Mouse (Mus musculus) ovary, postnatal 14 days (tissue): ENCODE measurements at regions not wholly inside any gene's neighbourhood (a gene's known extent, or its start where the extent isn't known, plus 50 kb on each side); places are given as distances from the start of the nearest gene placed in this dataset.

Source experiments
- DNase-seq: peaks from one replicate; pipeline ENCODE4 v3.0.0; 2022; ENCODE audit warnings: low spot score

- DNase-seq: no peak
Measured at GRCm38 (mm10) chr7:70756676-70757075, 390.1 kb upstream of the Nr2f2 start.

- no peak for DNase-seq
Measured at GRCm38 (mm10) chr7:70754826-70755225, 388.3 kb upstream of the Nr2f2 start.

GRCm38 (mm10) chr7:70752802-70753218 is 386.3 kb upstream of the Nr2f2 start:
- DNase-seq: no peak

GRCm38 (mm10) chr7:70748884-70749283 is 382.3 kb upstream of the Nr2f2 start:
- no peak for DNase-seq

GRCm38 (mm10) chr7:70748345-70748744 is 381.8 kb upstream of the Nr2f2 start:
- DNase-seq: no peak

GRCm38 (mm10) chr7:70744296-70744695 is 377.8 kb upstream of the Nr2f2 start:
- DNase-seq: no peak

GRCm38 (mm10) chr7:70735591-70735990 is 369.1 kb upstream of the Nr2f2 start:
- no peak for DNase-seq

GRCm38 (mm10) chr7:70733501-70733900 is 367.0 kb upstream of the Nr2f2 start:
- no peak for DNase-seq

GRCm38 (mm10) chr7:70729896-70730295 is 363.4 kb upstream of the Nr2f2 start:
- DNase-seq: no peak

GRCm38 (mm10) chr7:70718149-70718765 is 351.7 kb upstream of the Nr2f2 start:
- peak; percentile 28 for DNase-seq

- DNase-seq: no peak
Measured at GRCm38 (mm10) chr7:70717608-70718007, 351.1 kb upstream of the Nr2f2 start.

GRCm38 (mm10) chr7:70716811-70717458 is 350.4 kb upstream of the Nr2f2 start:
- DNase-seq: no peak

- no peak for DNase-seq
Measured at GRCm38 (mm10) chr7:70712141-70712540, 345.6 kb upstream of the Nr2f2 start.

GRCm38 (mm10) chr7:70706281-70706680 is 339.7 kb upstream of the Nr2f2 start:
- no peak for DNase-seq

- DNase-seq: no peak
Measured at GRCm38 (mm10) chr7:70703784-70704183, 337.2 kb upstream of the Nr2f2 start.

GRCm38 (mm10) chr7:70700461-70700860 is 333.9 kb upstream of the Nr2f2 start:
- DNase-seq: no peak

- no peak for DNase-seq
Measured at GRCm38 (mm10) chr7:70699391-70699790, 332.9 kb upstream of the Nr2f2 start.

- DNase-seq: no peak
Measured at GRCm38 (mm10) chr7:70698986-70699385, 332.5 kb upstream of the Nr2f2 start.

- no peak for DNase-seq
Measured at GRCm38 (mm10) chr7:70692160-70692559, 325.6 kb upstream of the Nr2f2 start.

- DNase-seq: no peak
Measured at GRCm38 (mm10) chr7:70690845-70691244, 324.3 kb upstream of the Nr2f2 start.

GRCm38 (mm10) chr7:70669065-70669464 is 302.5 kb upstream of the Nr2f2 start:
- DNase-seq: no peak

GRCm38 (mm10) chr7:70660162-70660561 is 293.6 kb upstream of the Nr2f2 start:
- DNase-seq: no peak

- DNase-seq: no peak
Measured at GRCm38 (mm10) chr7:70649760-70650377, 283.3 kb upstream of the Nr2f2 start.

GRCm38 (mm10) chr7:70646801-70647200 is 280.3 kb upstream of the Nr2f2 start:
- no peak for DNase-seq
